Comparison of ENCODE assay signal across 8 mouse cellular contexts in genomic region chr2:21206278-21206677, GRCm38 (mm10). TPM values are rescaled to one million over a fixed set of nuclear protein-coding genes. Genes with fewer than 3 reads are reported as not detected.
A peak's percentile ranks its signal among the peaks of the same experiment; 100 is the strongest.
DNase-seq lines count a peak whose midpoint lies in the region; ATAC-seq and TF ChIP-seq lines count a peak whose summit lies in the region.

No protein-coding gene starts in this region.

- peak; percentile 15 for DNase-seq in right cerebral cortex, postnatal 4 days
- DNase-seq in right cerebral cortex, postnatal 25 days = no peak
- no peak for DNase-seq in limb, embryonic 14.5 days (ENCODE audit: low spot score)
- no peak for DNase-seq in thymus, postnatal 4 days
- DNase-seq in layer of hippocampus, adult 9-10 months (ENCODE audit: low spot score) = no peak

- no peak overlapping the region for H3K27ac ChIP-seq in limb, embryonic 14.5 days (replicated peaks; ENCODE audit: low read depth, low read length)
- no peak overlapping the region for H3K27ac ChIP-seq in stomach, embryonic 14.5 days (ENCODE audit: low read length)

- TF ChIP-seq POLR2A in limb, embryonic 14.5 days (IDR thresholded peaks at IDR 0.05; ENCODE audit: borderline replicate concordance, extremely low read depth, insufficient read depth, insufficient read length) = no peak

- H3K4me2 ChIP-seq in limb, embryonic 14.5 days (replicated peaks; ENCODE audit: low read depth, low read length, severe bottlenecking) = peak overlapping the region; percentile 81
- H3K4me2 ChIP-seq in stomach, embryonic 14.5 days (replicated peaks; ENCODE audit: low read depth, low read length) = peak overlapping the region; percentile 75

- H3K9me3 ChIP-seq in erythroblast, embryonic 14.5 days (ENCODE audit: control insufficient read depth, low read length) = no peaks in the 10 kb centered on the region
- no peaks in the 10 kb centered on the region for H3K9me3 ChIP-seq in limb, embryonic 14.5 days (ENCODE audit: control insufficient read depth, low read length)
- H3K9me3 ChIP-seq in stomach, embryonic 14.5 days (ENCODE audit: control insufficient read depth, low read depth, low read length) = no peaks in the 10 kb centered on the region

- peaks cover 15% of the 10 kb centered on the region for H3K4me1 ChIP-seq in erythroblast, embryonic 14.5 days (ENCODE audit: control insufficient read depth)
- H3K4me1 ChIP-seq in limb, embryonic 14.5 days (ENCODE audit: control insufficient read depth, insufficient read depth, low read length) = no peaks in the 10 kb centered on the region
- no peaks in the 10 kb centered on the region for H3K4me1 ChIP-seq in stomach, embryonic 14.5 days (ENCODE audit: control insufficient read depth, insufficient read depth, low read length)

- no peaks in the 10 kb centered on the region for H3K27me3 ChIP-seq in erythroblast, embryonic 14.5 days (ENCODE audit: control insufficient read depth)
- no peaks in the 10 kb centered on the region for H3K27me3 ChIP-seq in limb, embryonic 14.5 days (ENCODE audit: control insufficient read depth, insufficient read depth, low read length)
- H3K27me3 ChIP-seq in stomach, embryonic 14.5 days (ENCODE audit: control insufficient read depth, insufficient read depth, low read length) = no peaks in the 10 kb centered on the region

- H3K9ac ChIP-seq in limb, embryonic 14.5 days (ENCODE audit: low read depth, low read length, severe bottlenecking) = peak overlapping the region; percentile 70
- H3K9ac ChIP-seq in stomach, embryonic 14.5 days (replicated peaks; ENCODE audit: low read depth, low read length) = peak overlapping the region; percentile 34; the same call in 1 of the 2 replicates

- ATAC-seq in erythroblast, adult 5-6 weeks (replicated peaks; ENCODE audit: low FRiP score, poor library complexity, severe bottlenecking) = no peak
- ATAC-seq in limb, embryonic 14.5 days (ENCODE audit: low FRiP score, low read depth) = no peak
- ATAC-seq in stomach, embryonic 14.5 days (ENCODE audit: insufficient number of reproducible peaks, insufficient read depth, low FRiP score, low read depth) = no peak

- WGBS in limb, embryonic 14.5 days = 50% methylated on average over 6 of the region's 6 CpGs
- 43% methylated on average over 6 of the region's 6 CpGs for WGBS in stomach, embryonic 14.5 days

- H3K36me3 ChIP-seq in erythroblast, embryonic 14.5 days (ENCODE audit: control insufficient read depth) = no peaks in the 10 kb centered on the region
- H3K36me3 ChIP-seq in limb, embryonic 14.5 days (ENCODE audit: control insufficient read depth, insufficient read depth, low read length) = no peaks in the 10 kb centered on the region
- no peaks in the 10 kb centered on the region for H3K36me3 ChIP-seq in stomach, embryonic 14.5 days (ENCODE audit: control insufficient read depth, insufficient read depth, low read length)

- H3K4me3 ChIP-seq in erythroblast, embryonic 14.5 days (replicated peaks) = peak overlapping the region; percentile 77
- peak overlapping the region; percentile 59 for H3K4me3 ChIP-seq in limb, embryonic 14.5 days (replicated peaks; ENCODE audit: low read length)
- H3K4me3 ChIP-seq in stomach, embryonic 14.5 days (ENCODE audit: low read depth, low read length) = peak overlapping the region; percentile 59

RNA-seq across cellular contexts. Expression of gene Thnsl1, which starts 0.8 kb away (rescaled TPM):
- polyA plus RNA-seq in erythroblast, embryonic 14.5 days (2012) = 0.19 TPM in 1 of 2 replicates, not detected in the other
- total RNA-seq in erythroblast, adult 5-6 weeks (2015; ENCODE audit: low replicate concordance) = 0.19 TPM in 1 of 2 replicates, not detected in the other
- total RNA-seq in erythroblast, adult 5-6 weeks (2017; ENCODE audit: low replicate concordance) = 0.43 TPM in 1 of 2 replicates, not detected in the other
- 3.9 and 4.3 TPM in 2 replicates for polyA plus RNA-seq in limb, embryonic 14.5 days (2012; rRNA removed)
- polyA plus RNA-seq in limb, embryonic 14.5 days (2014; fragmentation: Nextera tagmentation; extraction: Ambion mirVana) = 5.8 and 6.6 TPM in 2 replicates
- polyA plus RNA-seq in stomach, embryonic 14.5 days (2014; fragmentation: Nextera tagmentation; extraction: Ambion mirVana) = 10.1 and 10.9 TPM in 2 replicates

RNA-seq across cellular contexts. Expression of gene Enkur, which starts 1.1 kb away (rescaled TPM):
- polyA plus RNA-seq in erythroblast, embryonic 14.5 days (2012) = not detected in 2 replicates
- total RNA-seq in erythroblast, adult 5-6 weeks (2015; ENCODE audit: low replicate concordance) = not detected in 2 replicates
- total RNA-seq in erythroblast, adult 5-6 weeks (2017; ENCODE audit: low replicate concordance) = not detected in 2 replicates
- 0.41 and 0.83 TPM in 2 replicates for polyA plus RNA-seq in limb, embryonic 14.5 days (2012; rRNA removed)
- polyA plus RNA-seq in limb, embryonic 14.5 days (2014; fragmentation: Nextera tagmentation; extraction: Ambion mirVana) = 0.50 and 0.76 TPM in 2 replicates
- 0.42 and 0.43 TPM in 2 replicates for polyA plus RNA-seq in stomach, embryonic 14.5 days (2014; fragmentation: Nextera tagmentation; extraction: Ambion mirVana)
